9 mouse cellular contexts compared by ENCODE assay signal in the genomic region with DNA sequence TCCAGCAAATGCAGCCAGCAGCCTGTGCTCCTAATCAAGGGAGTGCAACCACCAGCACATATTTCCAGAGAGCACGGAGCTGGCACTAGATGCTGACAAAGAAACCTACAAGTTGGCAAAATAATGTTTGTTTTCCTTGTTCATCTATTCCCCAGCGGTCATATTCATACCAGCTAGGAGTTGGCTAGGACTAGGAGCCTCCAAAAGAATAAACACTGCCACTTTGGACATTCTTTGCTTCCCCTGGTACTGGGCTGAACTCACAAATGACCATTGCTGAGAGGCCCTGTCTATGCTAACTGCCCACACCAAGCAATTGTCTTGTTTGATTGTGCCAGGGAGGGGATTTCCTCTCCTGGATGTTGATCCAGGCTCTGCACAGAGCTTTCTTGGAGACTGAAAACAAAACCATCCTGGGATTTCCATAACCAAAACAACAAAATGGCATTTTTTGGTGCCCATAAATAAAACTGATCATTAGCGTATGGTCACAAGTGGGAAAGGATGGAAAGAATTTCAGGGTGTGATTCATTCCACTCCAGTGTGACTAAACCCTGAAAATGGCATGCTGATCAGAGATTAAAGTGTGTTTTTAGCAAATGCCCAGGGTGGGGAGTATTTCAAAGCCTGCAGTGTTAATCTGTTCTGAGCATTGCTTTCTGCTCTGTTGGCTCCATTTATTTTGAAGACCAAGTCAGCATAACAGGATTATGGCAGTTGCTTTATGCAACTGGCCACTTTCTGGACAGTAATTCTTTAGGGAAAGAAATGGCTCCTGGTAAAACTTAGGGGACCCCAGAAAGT.
DNase-seq lines count a peak whose midpoint lies in the region; ATAC-seq and TF ChIP-seq lines count a peak whose summit lies in the region.
"Had no signal": no experiment of that assay in that cellular context is flagged by ENCODE, and none has a peak within 500 bp of the region (broad histone marks: within the 10 kb centered on the region; RNA-seq: fewer than 3 reads in every experiment).

No protein-coding gene starts in this region.

- peak overlapping the region; percentile 39; the same call in 1 of the 2 replicates for H3K27ac ChIP-seq in embryonic facial prominence, embryonic 11.5 days (replicated peaks; ENCODE audit: low read depth, low read length)
- peak overlapping the region; percentile 82 for H3K27ac ChIP-seq in hindbrain, postnatal 0 days
- peak overlapping the region; percentile 90 for H3K27ac ChIP-seq in midbrain, embryonic 13.5 days
- H3K27ac ChIP-seq: macrophage had no signal

- no peaks in the 10 kb centered on the region for H3K36me3 ChIP-seq in embryonic facial prominence, embryonic 11.5 days (replicated peaks; ENCODE audit: control insufficient read depth, insufficient read depth, low read depth, low read length)
- H3K36me3 ChIP-seq in hindbrain, postnatal 0 days (ENCODE audit: insufficient read depth, low read length): no peaks in the 10 kb centered on the region
- H3K36me3 ChIP-seq in midbrain, embryonic 13.5 days: no peaks in the 10 kb centered on the region

- no peaks in the 10 kb centered on the region for H3K9me3 ChIP-seq in embryonic facial prominence, embryonic 11.5 days (replicated peaks; ENCODE audit: control insufficient read depth, low read length)
- no peaks in the 10 kb centered on the region for H3K9me3 ChIP-seq in hindbrain, postnatal 0 days (ENCODE audit: low read length)
- no peaks in the 10 kb centered on the region for H3K9me3 ChIP-seq in midbrain, embryonic 13.5 days

- no peak overlapping the region for H3K4me3 ChIP-seq in embryonic facial prominence, embryonic 11.5 days (ENCODE audit: low read depth, low read length)
- no peak overlapping the region for H3K4me3 ChIP-seq in hindbrain, postnatal 0 days (ENCODE audit: low read length)
- no peak overlapping the region for H3K4me3 ChIP-seq in midbrain, embryonic 13.5 days (replicated peaks)

- no peaks in the 10 kb centered on the region for H3K27me3 ChIP-seq in embryonic facial prominence, embryonic 11.5 days (ENCODE audit: control insufficient read depth, insufficient read depth, low read length)
- no peaks in the 10 kb centered on the region for H3K27me3 ChIP-seq in hindbrain, postnatal 0 days (ENCODE audit: insufficient read depth, low read length)
- H3K27me3 ChIP-seq in midbrain, embryonic 13.5 days: no peaks in the 10 kb centered on the region

- ATAC-seq in embryonic facial prominence, embryonic 11.5 days (replicated peaks; ENCODE audit: insufficient number of reproducible peaks, low FRiP score, low TSS enrichment, low read depth): peak; percentile 45; the same call in 1 of the 2 replicates
- ATAC-seq in hindbrain, postnatal 0 days: peak; percentile 53
- peak; percentile 57 for ATAC-seq in midbrain, embryonic 13.5 days

- no peak for TF ChIP-seq CTCF in hindbrain, postnatal 0 days (IDR thresholded peaks at IDR 0.05; ENCODE audit: low read depth)

- H3K4me1 ChIP-seq in embryonic facial prominence, embryonic 11.5 days (ENCODE audit: control insufficient read depth, insufficient read depth, low read length): no peaks in the 10 kb centered on the region
- H3K4me1 ChIP-seq in hindbrain, postnatal 0 days (ENCODE audit: insufficient read depth, low read length): peaks cover 18% of the 10 kb centered on the region
- H3K4me1 ChIP-seq in midbrain, embryonic 13.5 days (replicated peaks): peaks cover 25% of the 10 kb centered on the region

- H3K9ac ChIP-seq in embryonic facial prominence, embryonic 11.5 days (replicated peaks; ENCODE audit: low read length): 0 out of 2 replicates have a peak overlapping the region, but pooled peaks have one; percentile 26
- 0 out of 2 replicates have a peak overlapping the region, but pooled peaks have one; percentile 17 for H3K9ac ChIP-seq in hindbrain, postnatal 0 days (replicated peaks; ENCODE audit: low read length)
- H3K9ac ChIP-seq in midbrain, embryonic 13.5 days (replicated peaks): peak overlapping the region; percentile 44; the same call in 1 of the 2 replicates

- WGBS in embryonic facial prominence, embryonic 11.5 days: 55% methylated on average over 3 of the region's 3 CpGs
- WGBS in hindbrain, postnatal 0 days: 36% methylated on average over 3 of the region's 3 CpGs
- WGBS in midbrain, embryonic 13.5 days: 30% methylated on average over 3 of the region's 3 CpGs

- peak; percentile 9 to 18 for DNase-seq in cerebellum, postnatal 14 days
- no peak for DNase-seq in cerebellum, postnatal 36 days
- DNase-seq in embryonic facial prominence, embryonic 11.5 days (ENCODE audit: low spot score): no peak
- peak; percentile 48 for DNase-seq in hindbrain, postnatal 0 days (ENCODE audit: low spot score)
- no peak for DNase-seq in ovary, postnatal 14 days (ENCODE audit: low spot score)
- no peak for DNase-seq in yolk sac, embryonic 10.5 days (ENCODE audit: low spot score)
- no peak for DNase-seq in thymus, postnatal 36 days

- H3K4me2 ChIP-seq in embryonic facial prominence, embryonic 11.5 days (ENCODE audit: low read depth, low read length): no peak overlapping the region
- H3K4me2 ChIP-seq in hindbrain, postnatal 0 days (ENCODE audit: low read depth, low read length): no peak overlapping the region
- H3K4me2 ChIP-seq in midbrain, embryonic 13.5 days (replicated peaks): no peak overlapping the region

Comparison
In these comparisons a context has a peak if more than half of its experiments do, and no peak if none do; other contexts are left out.
1. DNase-seq: peak in cerebellum, postnatal 14 days (2 of 2) and hindbrain, postnatal 0 days (single experiment); none in cerebellum, postnatal 36 days (0 of 2), embryonic facial prominence, embryonic 11.5 days (single experiment), ovary, postnatal 14 days (single experiment), yolk sac, embryonic 10.5 days (single experiment) and thymus, postnatal 36 days (0 of 2).
2. H3K27ac ChIP-seq: peak in every context shown above with its lines; median percentile 90 in midbrain, embryonic 13.5 days; 82 in hindbrain, postnatal 0 days; 39 in embryonic facial prominence, embryonic 11.5 days.
3. Peak in every context shown above with its lines, with median percentiles within 50 percentile points of each other: ATAC-seq and H3K9ac ChIP-seq.